Mouse (Mus musculus) splenic B cell, adult 2 months (primary cell): ENCODE measurements around the gene Osbpl2.

ENCODE experiments used
- DNase-seq: peaks from one replicate; pipeline ENCODE4 v3.0.0-alpha.2; 2011; ENCODE audit warnings: low read depth, low spot score
- H3K27me3 ChIP-seq: 2 replicates; pipeline ENCODE4 v1.6.1; 2012; ENCODE audit warnings: mild to moderate bottlenecking, low read length, moderate library complexity, mixed read lengths; ENCODE audit not compliant: control insufficient read depth, poor library complexity, insufficient read depth, severe bottlenecking
- H3K36me3 ChIP-seq: 2 replicates; pipeline ENCODE4 v1.6.1; 2012; ENCODE audit warnings: mild to moderate bottlenecking, low read length, moderate library complexity, mixed read lengths; ENCODE audit not compliant: control insufficient read depth, poor library complexity, insufficient read depth, severe bottlenecking

Gene Osbpl2

GRCm38 (mm10) chr2:180196610-180197322 is 77.7 kb downstream of the Osbpl2 start:
- H3K36me3 ChIP-seq, result no peaks in the 10 kb centered on the region
- peak; percentile 20 for DNase-seq
- H3K27me3 ChIP-seq, result no peaks in the 10 kb centered on the region

GRCm38 (mm10) chr2:180197323-180198037 is 78.4 kb downstream of the Osbpl2 start:
- DNase-seq, result no peak
- H3K36me3 ChIP-seq, result no peaks in the 10 kb centered on the region
- no peaks in the 10 kb centered on the region for H3K27me3 ChIP-seq

- Histone ChIP-seq H3K27me3 (no peaks in the 10 kb centered on the region), H3K36me3 (no peaks in the 10 kb centered on the region)
- DNase-seq, result no peak
These were observed 79.7 kb downstream of the Osbpl2 start for GRCm38 (mm10) chr2:180198782-180199181.

- Histone ChIP-seq H3K27me3 (no peaks in the 10 kb centered on the region), H3K36me3 (no peaks in the 10 kb centered on the region)
- no peak for DNase-seq
These were observed 81.6 kb downstream of the Osbpl2 start for GRCm38 (mm10) chr2:180200681-180201080.

GRCm38 (mm10) chr2:180201303-180201702 is 82.2 kb downstream of the Osbpl2 start:
- no peaks in the 10 kb centered on the region for H3K36me3 ChIP-seq
- no peak for DNase-seq
- no peaks in the 10 kb centered on the region for H3K27me3 ChIP-seq

GRCm38 (mm10) chr2:180202263-180202662 is 83.2 kb downstream of the Osbpl2 start:
- H3K36me3 ChIP-seq, result no peaks in the 10 kb centered on the region
- no peaks in the 10 kb centered on the region for H3K27me3 ChIP-seq
- DNase-seq, result no peak

- Histone ChIP-seq H3K27me3 (no peaks in the 10 kb centered on the region), H3K36me3 (no peaks in the 10 kb centered on the region)
- DNase-seq, result peak; percentile 38
These were observed 83.7 kb downstream of the Osbpl2 start for GRCm38 (mm10) chr2:180202805-180203204.

- Histone ChIP-seq H3K27me3 (no peaks in the 10 kb centered on the region), H3K36me3 (no peaks in the 10 kb centered on the region)
- no peak for DNase-seq
These were observed 85.4 kb downstream of the Osbpl2 start for GRCm38 (mm10) chr2:180204501-180204900.

GRCm38 (mm10) chr2:180205083-180205955 is 86.2 kb downstream of the Osbpl2 start:
- no peak for DNase-seq
- H3K36me3 ChIP-seq, result no peaks in the 10 kb centered on the region
- no peaks in the 10 kb centered on the region for H3K27me3 ChIP-seq

GRCm38 (mm10) chr2:180205956-180206280 is 86.8 kb downstream of the Osbpl2 start:
- no peaks in the 10 kb centered on the region for H3K36me3 ChIP-seq
- H3K27me3 ChIP-seq, result no peaks in the 10 kb centered on the region
- DNase-seq, result no peak

- peak; percentile 37 for DNase-seq
These were observed 88.7 kb downstream of the Osbpl2 start for GRCm38 (mm10) chr2:180207840-180208239.

GRCm38 (mm10) chr2:180208976-180209375 is 89.9 kb downstream of the Osbpl2 start:
- no peak for DNase-seq
- H3K27me3 ChIP-seq, result no peaks in the 10 kb centered on the region
- H3K36me3 ChIP-seq, result no peaks in the 10 kb centered on the region

More at GRCm38 (mm10) chr2:180207840-180208239, 88.7 kb downstream of the Osbpl2 start:
- Histone ChIP-seq H3K36me3 (no peaks in the 10 kb centered on the region), H3K27me3 (no peaks in the 10 kb centered on the region)

GRCm38 (mm10) chr2:180212255-180212654 is 93.1 kb downstream of the Osbpl2 start:
- no peak for DNase-seq
- no peaks in the 10 kb centered on the region for H3K36me3 ChIP-seq
- H3K27me3 ChIP-seq, result no peaks in the 10 kb centered on the region
